Mouse (Mus musculus): Measurements from ENCODE around the gene Gm12117.

DNA sequence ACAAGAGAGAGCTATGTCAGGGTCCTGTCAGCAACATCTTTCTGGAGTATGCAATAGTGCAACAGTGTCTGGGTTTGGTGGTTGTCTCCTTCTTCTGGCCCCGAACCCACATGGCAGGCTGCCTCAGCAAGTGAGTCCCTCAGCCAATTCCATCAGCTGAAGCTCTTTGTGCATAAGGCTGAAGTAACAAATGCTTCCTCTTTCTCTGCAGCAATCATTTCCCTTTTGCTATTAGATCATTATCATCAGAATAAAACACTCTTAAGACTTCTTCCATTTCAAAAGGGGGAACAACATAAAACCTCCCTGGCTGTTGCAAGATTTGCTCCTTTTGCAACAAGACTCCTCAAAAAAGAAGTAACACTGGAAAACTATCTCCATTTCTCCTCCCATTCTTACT is 2.2 kb downstream of the Gm12117 start:
- TF ChIP-seq MAX (IDR thresholded peaks at IDR 0.05; ENCODE audit: low read length) (no peak), CTCF (IDR thresholded peaks at IDR 0.05 in 2 of 3, conservative IDR thresholded peaks at IDR 0.05 in 1 of 3; ENCODE audit: control insufficient read depth in 1 of 3, insufficient read depth in 1 of 3, low read depth in 2 of 3, low read length in 3 of 3, poor library complexity in 1 of 3, severe bottlenecking in 1 of 3) (no peak), MYC (IDR thresholded peaks at IDR 0.05; ENCODE audit: low read depth, low read length) (no peak), TAL1 (IDR thresholded peaks at IDR 0.05; ENCODE audit: low read length) (no peak), ZKSCAN1 (IDR thresholded peaks at IDR 0.05; ENCODE audit: low read depth, low read length) (no peak), TBP (IDR thresholded peaks at IDR 0.05; ENCODE audit: low read depth, low read length) (no peak), CHD1 (IDR thresholded peaks at IDR 0.05; ENCODE audit: low read depth, low read length) (no peak), MXI1 (IDR thresholded peaks at IDR 0.05; ENCODE audit: low read depth, low read length) (no peak), ZNF384 (IDR thresholded peaks at IDR 0.05; ENCODE audit: low read depth, low read length) (no peak)

Data from MEL (cell line).